ENCODE assay signal across 13 mouse cellular contexts in genomic region chr2:104864176-104864860, GRCm38 (mm10). TPM values are rescaled to one million over a fixed set of nuclear protein-coding genes. Genes with fewer than 3 reads are reported as not detected.
A peak's percentile ranks its signal among the peaks of the same experiment; 100 is the strongest.
DNase-seq lines count a peak whose midpoint lies in the region; ATAC-seq and TF ChIP-seq lines count a peak whose summit lies in the region.
"Had no signal": no experiment of that assay in that cellular context is flagged by ENCODE, and none has a peak within 500 bp of the region (broad histone marks: within the 10 kb centered on the region; RNA-seq: fewer than 3 reads in every experiment).

No protein-coding gene starts in this region.

- H3K36me3 ChIP-seq in kidney, adult 2 months (ENCODE audit: control insufficient read depth, insufficient read depth, low read length): no peaks in the 10 kb centered on the region
- H3K36me3 ChIP-seq in kidney, embryonic 16.5 days (ENCODE audit: insufficient read depth, low read length): no peaks in the 10 kb centered on the region
- no peaks in the 10 kb centered on the region for H3K36me3 ChIP-seq in forebrain, embryonic 11.5 days (ENCODE audit: control insufficient read depth, insufficient read depth, low read length)
- H3K36me3 ChIP-seq: limb, embryonic 12.5 days; stomach, embryonic 15.5 days had no signal

- H3K4me2 ChIP-seq in kidney, embryonic 16.5 days (replicated peaks; ENCODE audit: low read depth, low read length): no peak overlapping the region
- H3K4me2 ChIP-seq in forebrain, embryonic 11.5 days (ENCODE audit: low read depth, low read length, severe bottlenecking): no peak overlapping the region
- H3K4me2 ChIP-seq: limb, embryonic 12.5 days; lung, embryonic 14.5 days; stomach, embryonic 15.5 days had no signal

- peak overlapping the region; percentile 97 for H3K27ac ChIP-seq in kidney, adult 2 months (ENCODE audit: insufficient read depth, low read depth, low read length)
- H3K27ac ChIP-seq in kidney, embryonic 16.5 days (ENCODE audit: low read length): no peak overlapping the region
- no peak overlapping the region for H3K27ac ChIP-seq in gastrocnemius, adult 2 months
- H3K27ac ChIP-seq in forebrain, embryonic 11.5 days (ENCODE audit: low read depth, low read length): no peak overlapping the region
- H3K27ac ChIP-seq: heart, adult 2 months; limb, embryonic 12.5 days; stomach, embryonic 15.5 days had no signal

- ATAC-seq in kidney, embryonic 16.5 days (ENCODE audit: low FRiP score, low TSS enrichment): no peak
- peak; percentile 95 for ATAC-seq in granulocyte monocyte progenitor cell, adult 5-6 weeks (replicated peaks; ENCODE audit: poor library complexity, severe bottlenecking)
- ATAC-seq in megakaryocyte progenitor cell, adult 5-6 weeks (replicated peaks; ENCODE audit: poor library complexity): peak; percentile 91
- ATAC-seq in forebrain, embryonic 11.5 days (replicated peaks; ENCODE audit: low FRiP score): no peak

- H3K4me1 ChIP-seq in kidney, adult 2 months (ENCODE audit: control insufficient read depth, insufficient read depth, low read length): peaks cover 6% of the 10 kb centered on the region; the same call in 1 of the 2 replicates
- no peaks in the 10 kb centered on the region for H3K4me1 ChIP-seq in kidney, embryonic 16.5 days (ENCODE audit: insufficient read depth, low read length)
- H3K4me1 ChIP-seq in forebrain, embryonic 11.5 days (replicated peaks; ENCODE audit: control insufficient read depth, insufficient read depth, low read length): no peaks in the 10 kb centered on the region
- H3K4me1 ChIP-seq: limb, embryonic 12.5 days; stomach, embryonic 15.5 days had no signal

- DNase-seq in kidney, adult 2 months: peak; percentile 92
- DNase-seq in NIH3T3 (ENCODE audit: low read depth): peak; percentile 22
- no peak for DNase-seq in gastrocnemius, adult 2 months
- DNase-seq in forebrain, embryonic 11.5 days (ENCODE audit: low spot score): no peak
- DNase-seq: heart, postnatal 4 days; lung, embryonic 14.5 days; thymus, postnatal 4 days had no signal

- no peak for TF ChIP-seq POLR2A in kidney, adult 2 months (IDR thresholded peaks at IDR 0.05; ENCODE audit: low read depth, low read length)

- intact Hi-C loops in gastrocnemius, adult 2 months (cut with DNase I): no loop called here

- H3K9ac ChIP-seq in kidney, embryonic 16.5 days (replicated peaks; ENCODE audit: low read length): no peak overlapping the region
- no peak overlapping the region for H3K9ac ChIP-seq in forebrain, embryonic 11.5 days (ENCODE audit: low read length)
- H3K9ac ChIP-seq: limb, embryonic 12.5 days; lung, embryonic 14.5 days; stomach, embryonic 15.5 days had no signal

- no peak overlapping the region for H3K4me3 ChIP-seq in kidney, adult 2 months (ENCODE audit: insufficient read depth, low read depth, low read length)
- no peak overlapping the region for H3K4me3 ChIP-seq in kidney, embryonic 16.5 days (ENCODE audit: low read length)
- H3K4me3 ChIP-seq in gastrocnemius, adult 2 months: no peak overlapping the region
- no peak overlapping the region for H3K4me3 ChIP-seq in forebrain, embryonic 11.5 days (ENCODE audit: low read depth, low read length)
- H3K4me3 ChIP-seq: heart, adult 2 months; limb, embryonic 12.5 days; stomach, embryonic 15.5 days had no signal

- WGBS in kidney, adult 2 months: 68% methylated on average over 4 of the region's 4 CpGs
- 90% methylated on average over 4 of the region's 4 CpGs for WGBS in kidney, embryonic 16.5 days
- 87% methylated on average over 4 of the region's 4 CpGs for WGBS in forebrain, embryonic 11.5 days

- TF ChIP-seq CTCF in kidney, adult 2 months (conservative IDR thresholded peaks at IDR 0.05; ENCODE audit: insufficient read depth, insufficient read length, low read depth, low read length): no peak
- TF ChIP-seq CTCF in gastrocnemius, adult 2 months (IDR thresholded peaks at IDR 0.05): no peak

- H3K27me3 ChIP-seq in kidney, adult 2 months (replicated peaks; ENCODE audit: control insufficient read depth, insufficient read depth, low read length): no peaks in the 10 kb centered on the region
- no peaks in the 10 kb centered on the region for H3K27me3 ChIP-seq in kidney, embryonic 16.5 days (ENCODE audit: insufficient read depth, low read length)
- H3K27me3 ChIP-seq in forebrain, embryonic 11.5 days (ENCODE audit: control insufficient read depth, insufficient read depth, low read length): no peaks in the 10 kb centered on the region
- H3K27me3 ChIP-seq: limb, embryonic 12.5 days; stomach, embryonic 15.5 days had no signal

- no peaks in the 10 kb centered on the region for H3K9me3 ChIP-seq in kidney, embryonic 16.5 days (ENCODE audit: low read length)
- H3K9me3 ChIP-seq in forebrain, embryonic 11.5 days (ENCODE audit: control insufficient read depth, low read length): no peaks in the 10 kb centered on the region
- H3K9me3 ChIP-seq: limb, embryonic 12.5 days; stomach, embryonic 15.5 days had no signal

RNA-seq across cellular contexts. Expression of gene Ccdc73, which starts 3.3 kb away (rescaled TPM):
- polyA plus RNA-seq in kidney, adult 2 months (2012; rRNA removed): 1.9 and 2.5 TPM in 2 replicates
- polyA plus RNA-seq in kidney, embryonic 16.5 days (2015; fragmentation: Nextera tagmentation; extraction: Ambion mirVana): 4.5 and 4.7 TPM in 2 replicates
- 16.5 TPM in 1 of 2 replicates, not detected in the other for total RNA-seq in granulocyte monocyte progenitor cell, adult 5-6 weeks (2014; fragmentation: Nextera tagmentation)
- 12.8 and 18.1 TPM in 2 replicates for total RNA-seq in granulocyte monocyte progenitor cell, adult 5-6 weeks (2017)
- total RNA-seq in megakaryocyte progenitor cell, adult 5-6 weeks (2015): 2.2 and 10.1 TPM in 2 replicates
- total RNA-seq in megakaryocyte progenitor cell, adult 5-6 weeks (2017): 0.03 and 5.2 TPM in 2 replicates
- 1 to 10 TPM; 3.5 to 3.7 TPM for total RNA-seq in gastrocnemius, adult 2 months (2021)
- polyA plus RNA-seq in forebrain, embryonic 11.5 days (2014; fragmentation: Nextera tagmentation; extraction: Ambion mirVana): 5.5 and 6.6 TPM in 2 replicates

RNA-seq across cellular contexts. Expression of gene Prrg4, which starts 14.6 kb away (rescaled TPM):
- polyA plus RNA-seq in kidney, adult 2 months (2012; rRNA removed): 1.1 and 1.6 TPM in 2 replicates
- 2.5 and 2.7 TPM in 2 replicates for polyA plus RNA-seq in kidney, embryonic 16.5 days (2015; fragmentation: Nextera tagmentation; extraction: Ambion mirVana)
- total RNA-seq in granulocyte monocyte progenitor cell, adult 5-6 weeks (2014; fragmentation: Nextera tagmentation): 6.1 TPM in 1 of 2 replicates, not detected in the other
- 2.0 and 2.8 TPM in 2 replicates for total RNA-seq in granulocyte monocyte progenitor cell, adult 5-6 weeks (2017)
- total RNA-seq in megakaryocyte progenitor cell, adult 5-6 weeks (2015): 1.1 and 1.4 TPM in 2 replicates
- total RNA-seq in megakaryocyte progenitor cell, adult 5-6 weeks (2017): 4.1 and 4.8 TPM in 2 replicates
- under 1 TPM; 0.20 to 0.23 TPM for total RNA-seq in gastrocnemius, adult 2 months (2021)
- polyA plus RNA-seq in forebrain, embryonic 11.5 days (2014; fragmentation: Nextera tagmentation; extraction: Ambion mirVana): 0.48 and 1.1 TPM in 2 replicates

RNA-seq across cellular contexts. Expression of gene Qser1, which starts 47.8 kb away (rescaled TPM):
- 4.4 and 5.0 TPM in 2 replicates for polyA plus RNA-seq in kidney, adult 2 months (2012; rRNA removed)
- polyA plus RNA-seq in kidney, embryonic 16.5 days (2015; fragmentation: Nextera tagmentation; extraction: Ambion mirVana): 9.0 and 10.6 TPM in 2 replicates
- total RNA-seq in granulocyte monocyte progenitor cell, adult 5-6 weeks (2014; fragmentation: Nextera tagmentation): 44.6 and 49.0 TPM in 2 replicates
- 14.3 and 15.9 TPM in 2 replicates for total RNA-seq in granulocyte monocyte progenitor cell, adult 5-6 weeks (2017)
- total RNA-seq in megakaryocyte progenitor cell, adult 5-6 weeks (2015): 50.9 and 56.0 TPM in 2 replicates
- 8.7 and 12.7 TPM in 2 replicates for total RNA-seq in megakaryocyte progenitor cell, adult 5-6 weeks (2017)
- total RNA-seq in gastrocnemius, adult 2 months (2021): 10 to 100 TPM; 53.4 to 64.6 TPM
- 18.7 and 18.9 TPM in 2 replicates for polyA plus RNA-seq in forebrain, embryonic 11.5 days (2014; fragmentation: Nextera tagmentation; extraction: Ambion mirVana)

Comparison
In these comparisons a context has a peak if more than half of its experiments do, and no peak if none do; other contexts are left out.
1. DNase-seq: peak in kidney, adult 2 months (single experiment) and NIH3T3 (single experiment); none in gastrocnemius, adult 2 months (single experiment) and forebrain, embryonic 11.5 days (single experiment).
2. ATAC-seq: peak in granulocyte monocyte progenitor cell, adult 5-6 weeks (single experiment) and megakaryocyte progenitor cell, adult 5-6 weeks (single experiment); none in kidney, embryonic 16.5 days (single experiment) and forebrain, embryonic 11.5 days (single experiment).